Mouse (Mus musculus): Measurements from ENCODE around the gene Afmid. TPM values are rescaled to one million over a fixed set of nuclear protein-coding genes. Genes with fewer than 3 reads are reported as not detected.

Gene Afmid
- polyA plus RNA-seq, 2 experiments: 5.3 to 10.4 TPM

- 3% methylated on average over 33 of the region's 38 CpGs for WGBS
Measured at GRCm38 (mm10) chr11:117779434-117780198, 46.1 kb upstream of the Afmid start.

GRCm38 (mm10) chr11:117780199-117780515 lies 45.6 kb upstream of the Afmid start:
- Histone ChIP-seq H3K4me3 (replicated peaks; ENCODE audit: low read length) (peak overlapping the region; percentile 52), H3K9ac (ENCODE audit: low read depth, low read length, severe bottlenecking) (peak overlapping the region; percentile 64), H3K27ac (replicated peaks; ENCODE audit: low read depth, low read length) (peak overlapping the region; percentile 72), H3K4me2 (replicated peaks; ENCODE audit: low read depth, low read length, severe bottlenecking) (peak overlapping the region; percentile 98), H3K27me3 (ENCODE audit: control insufficient read depth, insufficient read depth, low read length) (no peaks in the 10 kb centered on the region), H3K36me3 (ENCODE audit: control insufficient read depth, insufficient read depth, low read length) (peaks cover 17% of the 10 kb centered on the region), H3K9me3 (ENCODE audit: control insufficient read depth, low read length) (no peaks in the 10 kb centered on the region), H3K4me1 (ENCODE audit: control insufficient read depth, insufficient read depth, low read length) (peaks cover 35% of the 10 kb centered on the region)
- TF ChIP-seq POLR2A (IDR thresholded peaks at IDR 0.05; ENCODE audit: borderline replicate concordance, extremely low read depth, insufficient read depth, insufficient read length): no peak
- ATAC-seq (ENCODE audit: low FRiP score, low read depth) (0 out of 2 replicates have a peak, but pooled peaks have one; percentile 3), DNase-seq (ENCODE audit: low spot score) (no peak)
- WGBS: 1% methylated on average over 8 of the region's 17 CpGs

More at GRCm38 (mm10) chr11:117779434-117780198, 46.1 kb upstream of the Afmid start:
- Histone ChIP-seq H3K36me3 (ENCODE audit: control insufficient read depth, insufficient read depth, low read length) (peaks cover 22% of the 10 kb centered on the region), H3K4me3 (replicated peaks; ENCODE audit: low read length) (peak overlapping the region; percentile 52), H3K27me3 (ENCODE audit: control insufficient read depth, insufficient read depth, low read length) (no peaks in the 10 kb centered on the region), H3K27ac (replicated peaks; ENCODE audit: low read depth, low read length) (peak overlapping the region; percentile 72), H3K9ac (ENCODE audit: low read depth, low read length, severe bottlenecking) (peak overlapping the region; percentile 64), H3K4me2 (replicated peaks; ENCODE audit: low read depth, low read length, severe bottlenecking) (peak overlapping the region; percentile 98), H3K9me3 (ENCODE audit: control insufficient read depth, low read length) (no peaks in the 10 kb centered on the region), H3K4me1 (ENCODE audit: control insufficient read depth, insufficient read depth, low read length) (peaks cover 35% of the 10 kb centered on the region)
- peak; percentile 45 for DNase-seq (ENCODE audit: low spot score)
- ATAC-seq (ENCODE audit: low FRiP score, low read depth): peak; percentile 21; the same call in 1 of the 2 replicates
- no peak for TF ChIP-seq POLR2A (IDR thresholded peaks at IDR 0.05; ENCODE audit: borderline replicate concordance, extremely low read depth, insufficient read depth, insufficient read length)

- Histone ChIP-seq H3K27ac (replicated peaks; ENCODE audit: low read depth, low read length) (peak overlapping the region; percentile 72; the same call in 1 of the 2 replicates), H3K9ac (ENCODE audit: low read depth, low read length, severe bottlenecking) (peak overlapping the region; percentile 64), H3K27me3 (ENCODE audit: control insufficient read depth, insufficient read depth, low read length) (no peaks in the 10 kb centered on the region), H3K4me3 (replicated peaks; ENCODE audit: low read length) (peak overlapping the region; percentile 52), H3K9me3 (ENCODE audit: control insufficient read depth, low read length) (no peaks in the 10 kb centered on the region), H3K36me3 (ENCODE audit: control insufficient read depth, insufficient read depth, low read length) (peaks cover 12% of the 10 kb centered on the region), H3K4me1 (ENCODE audit: control insufficient read depth, insufficient read depth, low read length) (peaks cover 35% of the 10 kb centered on the region), H3K4me2 (replicated peaks; ENCODE audit: low read depth, low read length, severe bottlenecking) (peak overlapping the region; percentile 98)
- DNase-seq (ENCODE audit: low spot score) (peak; percentile 88), ATAC-seq (ENCODE audit: low FRiP score, low read depth) (peak; percentile 76)
- 1% methylated on average over 19 of the region's 19 CpGs for WGBS
- TF ChIP-seq POLR2A (IDR thresholded peaks at IDR 0.05; ENCODE audit: borderline replicate concordance, extremely low read depth, insufficient read depth, insufficient read length): peak; percentile 42; the same call in 1 of the 2 replicates
Measured at GRCm38 (mm10) chr11:117780582-117781111, 45.1 kb upstream of the Afmid start.

- Histone ChIP-seq H3K36me3 (ENCODE audit: control insufficient read depth, insufficient read depth, low read length) (peaks cover 8% of the 10 kb centered on the region; the same call in 1 of the 2 replicates), H3K9me3 (ENCODE audit: control insufficient read depth, low read length) (no peaks in the 10 kb centered on the region), H3K4me3 (replicated peaks; ENCODE audit: low read length) (peak overlapping the region; percentile 52), H3K27ac (replicated peaks; ENCODE audit: low read depth, low read length) (peak overlapping the region; percentile 65), H3K27me3 (ENCODE audit: control insufficient read depth, insufficient read depth, low read length) (no peaks in the 10 kb centered on the region), H3K4me1 (ENCODE audit: control insufficient read depth, insufficient read depth, low read length) (peaks cover 35% of the 10 kb centered on the region), H3K4me2 (replicated peaks; ENCODE audit: low read depth, low read length, severe bottlenecking) (peak overlapping the region; percentile 98), H3K9ac (ENCODE audit: low read depth, low read length, severe bottlenecking) (no peak overlapping the region)
- WGBS: 19% methylated on average over 18 of the region's 18 CpGs
- ATAC-seq (ENCODE audit: low FRiP score, low read depth) (no peak), DNase-seq (ENCODE audit: low spot score) (no peak)
- TF ChIP-seq POLR2A (IDR thresholded peaks at IDR 0.05; ENCODE audit: borderline replicate concordance, extremely low read depth, insufficient read depth, insufficient read length): no peak
Measured at GRCm38 (mm10) chr11:117781199-117781821, 44.4 kb upstream of the Afmid start.

GRCm38 (mm10) chr11:117781993-117782704 lies 43.6 kb upstream of the Afmid start, which contains the start of the genes Tmc8 and Tmc6:
Gene Tmc8 (plus strand): TSS chr11:117782076.
Gene Tmc6 (minus strand): TSS chr11:117782198.
- H3K4me1 ChIP-seq (ENCODE audit: control insufficient read depth, insufficient read depth, low read length): peaks cover 35% of the 10 kb centered on the region
- no peaks in the 10 kb centered on the region for H3K9me3 ChIP-seq (ENCODE audit: control insufficient read depth, low read length)
- DNase-seq (ENCODE audit: low spot score) (no peak), ATAC-seq (ENCODE audit: low FRiP score, low read depth) (no peak)
- H3K4me2 ChIP-seq (replicated peaks; ENCODE audit: low read depth, low read length, severe bottlenecking): peak within 1 kb of the TSS; percentile 98
- WGBS: 50% methylated on average over 24 of the region's 24 CpGs
- peak within 1 kb of the TSS; percentile 52 for H3K4me3 ChIP-seq (replicated peaks; ENCODE audit: low read length)
- TF ChIP-seq POLR2A (IDR thresholded peaks at IDR 0.05; ENCODE audit: borderline replicate concordance, extremely low read depth, insufficient read depth, insufficient read length): no peak
- no peaks in the 10 kb centered on the region for H3K27me3 ChIP-seq (ENCODE audit: control insufficient read depth, insufficient read depth, low read length)
- peaks cover 8% of the 10 kb centered on the region; the same call in 1 of the 2 replicates for H3K36me3 ChIP-seq (ENCODE audit: control insufficient read depth, insufficient read depth, low read length)
- H3K27ac ChIP-seq (replicated peaks; ENCODE audit: low read depth, low read length): peak within 1 kb of the TSS; percentile 65
- H3K9ac ChIP-seq (ENCODE audit: low read depth, low read length, severe bottlenecking): peak within 1 kb of the TSS; percentile 52; the same call in 1 of the 2 replicates

Measured in limb, embryonic 14.5 days (tissue).